Mouse (Mus musculus): ENCODE measurements at regions not wholly inside any gene's neighbourhood (a gene's known extent, or its start where the extent isn't known, plus 50 kb on each side); places are given as distances from the start of the nearest gene placed in this dataset.

GRCm38 (mm10) chr8:87199461-87200131 lies 272.8 kb downstream of the Cbln1 start:
- DNase-seq = no peak

- DNase-seq = no peak
These were observed 274.4 kb downstream of the Cbln1 start for GRCm38 (mm10) chr8:87197867-87198536.

GRCm38 (mm10) chr8:87197000-87197399 lies 275.4 kb downstream of the Cbln1 start:
- DNase-seq = no peak

- peak in 1 of 2 experiments; percentile 19 for DNase-seq
These were observed 276.4 kb downstream of the Cbln1 start for GRCm38 (mm10) chr8:87196050-87196449.

- DNase-seq = no peak
These were observed 282.5 kb downstream of the Cbln1 start for GRCm38 (mm10) chr8:87189791-87190385.

GRCm38 (mm10) chr8:87182888-87183287 lies 289.5 kb downstream of the Cbln1 start:
- no peak for DNase-seq

GRCm38 (mm10) chr8:87178561-87178960 lies 293.5 kb upstream of the N4bp1 start:
- peak; percentile 71 to 72 for DNase-seq

GRCm38 (mm10) chr8:87177620-87178019 lies 292.6 kb upstream of the N4bp1 start:
- no peak for DNase-seq

- no peak for DNase-seq
These were observed 290.0 kb upstream of the N4bp1 start for GRCm38 (mm10) chr8:87175097-87175496.

- DNase-seq = no peak
These were observed 288.7 kb upstream of the N4bp1 start for GRCm38 (mm10) chr8:87173720-87174119.

- no peak for DNase-seq
These were observed 281.7 kb upstream of the N4bp1 start for GRCm38 (mm10) chr8:87166771-87167170.

- DNase-seq = no peak
These were observed 275.4 kb upstream of the N4bp1 start for GRCm38 (mm10) chr8:87160416-87160815.

- no peak for DNase-seq
These were observed 273.3 kb upstream of the N4bp1 start for GRCm38 (mm10) chr8:87158322-87158721.

- no peak for DNase-seq
These were observed 270.9 kb upstream of the N4bp1 start for GRCm38 (mm10) chr8:87155819-87156425.

- DNase-seq = no peak
These were observed 267.2 kb upstream of the N4bp1 start for GRCm38 (mm10) chr8:87152068-87152915.

- DNase-seq = no peak
These were observed 263.8 kb upstream of the N4bp1 start for GRCm38 (mm10) chr8:87148853-87149252.

- DNase-seq = no peak
These were observed 262.6 kb upstream of the N4bp1 start for GRCm38 (mm10) chr8:87147704-87148103.

- DNase-seq = no peak
These were observed 252.4 kb upstream of the N4bp1 start for GRCm38 (mm10) chr8:87137412-87137811.

GRCm38 (mm10) chr8:87131716-87132115 lies 246.7 kb upstream of the N4bp1 start:
- DNase-seq = no peak

- DNase-seq = no peak
These were observed 245.6 kb upstream of the N4bp1 start for GRCm38 (mm10) chr8:87130691-87131090.

- DNase-seq = peak; percentile 85 to 89
These were observed 243.5 kb upstream of the N4bp1 start for GRCm38 (mm10) chr8:87128593-87128992.

GRCm38 (mm10) chr8:87116190-87116765 lies 231.2 kb upstream of the N4bp1 start:
- DNase-seq = peak in 1 of 2 experiments; percentile 18
